Mouse (Mus musculus): ENCODE results near the gene Glipr2.
A peak's percentile ranks its signal among the peaks of the same experiment; 100 is the strongest.

The Glipr2 gene

DNA sequence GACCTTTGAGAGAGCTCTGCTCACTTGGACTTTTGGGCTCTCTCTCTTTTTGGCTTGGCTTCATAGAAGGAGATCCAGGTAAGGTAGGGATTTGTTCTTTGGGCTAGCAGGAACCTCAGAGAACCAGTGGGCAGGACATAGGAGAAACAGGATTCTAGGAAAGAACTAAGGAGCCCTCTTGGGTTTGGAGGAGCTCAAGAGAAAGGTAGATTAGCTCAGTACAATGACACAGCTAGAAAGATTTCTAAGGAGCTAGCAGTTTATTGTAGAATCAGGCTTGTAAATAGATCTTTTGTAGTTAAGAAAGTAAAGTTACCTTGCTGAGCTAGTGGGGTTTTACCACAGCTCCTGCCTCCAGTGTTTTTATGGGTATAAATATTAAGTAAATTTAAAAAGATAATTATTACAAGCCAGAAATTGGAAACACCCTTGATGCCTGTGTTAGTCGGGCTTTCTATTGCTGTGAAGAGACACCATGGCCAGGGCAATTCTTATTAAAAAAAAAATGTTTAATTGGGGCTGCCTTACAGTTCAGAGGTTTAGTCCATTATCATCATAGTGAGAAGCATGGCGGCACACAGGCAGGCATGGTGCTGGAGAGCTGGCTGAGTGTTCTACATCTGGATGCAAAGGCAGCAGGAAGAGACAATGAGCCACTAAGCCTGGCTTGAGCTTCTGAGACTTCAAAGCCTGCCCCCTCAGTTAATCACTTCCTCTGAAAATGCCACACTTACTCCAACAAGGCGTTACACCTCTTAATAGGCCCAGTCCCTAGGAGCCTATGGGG is 47.6 kb downstream of the Glipr2 start:
- DNase-seq (ENCODE audit: low read depth, low spot score), result no peak

DNA sequence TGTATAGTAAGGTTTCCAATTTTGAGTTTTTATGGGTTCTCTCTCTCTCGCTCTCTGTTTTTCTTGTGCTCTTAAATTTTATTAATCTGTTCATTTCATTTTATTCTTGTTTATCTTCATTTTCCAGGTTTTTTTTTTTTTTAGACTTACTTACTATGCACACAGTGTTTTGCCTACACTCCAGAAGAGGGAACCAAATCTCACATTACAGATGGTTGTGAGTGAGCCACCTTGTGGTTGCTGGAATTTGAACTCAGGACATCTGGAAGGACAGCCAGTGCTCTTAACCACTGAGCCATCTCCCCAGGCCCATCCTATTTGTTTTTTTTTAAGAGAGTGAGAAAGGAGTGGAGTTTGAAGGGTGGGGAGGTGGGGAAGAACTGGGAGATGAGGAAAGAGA is 53.0 kb downstream of the Glipr2 start:
- peak; percentile 50 for DNase-seq (ENCODE audit: low read depth, low spot score)

- no peak for DNase-seq (ENCODE audit: low read depth, low spot score)
Observed at GRCm38 (mm10) chr4:44010893-44011292, 53.7 kb downstream of the Glipr2 start.

DNA sequence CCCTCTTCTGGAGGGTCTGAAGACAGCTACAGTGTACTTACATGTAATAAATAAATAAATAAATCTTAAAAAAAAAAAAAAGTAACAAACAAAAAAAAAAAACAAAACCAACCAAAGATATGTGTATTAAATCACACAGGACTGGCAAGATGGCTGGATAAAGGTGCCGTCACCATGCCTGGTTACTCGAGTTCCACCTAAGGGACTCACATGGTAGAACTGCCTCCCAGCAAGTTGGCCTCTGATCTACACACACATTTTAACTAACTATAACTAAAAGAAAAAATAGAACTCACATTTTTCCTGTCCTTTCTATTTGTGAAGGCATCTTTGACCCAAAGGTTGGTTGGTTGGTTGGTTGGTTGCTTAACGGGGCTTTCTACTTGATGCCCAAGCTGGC is 54.6 kb downstream of the Glipr2 start:
- DNase-seq (ENCODE audit: low read depth, low spot score), result peak; percentile 34

DNA sequence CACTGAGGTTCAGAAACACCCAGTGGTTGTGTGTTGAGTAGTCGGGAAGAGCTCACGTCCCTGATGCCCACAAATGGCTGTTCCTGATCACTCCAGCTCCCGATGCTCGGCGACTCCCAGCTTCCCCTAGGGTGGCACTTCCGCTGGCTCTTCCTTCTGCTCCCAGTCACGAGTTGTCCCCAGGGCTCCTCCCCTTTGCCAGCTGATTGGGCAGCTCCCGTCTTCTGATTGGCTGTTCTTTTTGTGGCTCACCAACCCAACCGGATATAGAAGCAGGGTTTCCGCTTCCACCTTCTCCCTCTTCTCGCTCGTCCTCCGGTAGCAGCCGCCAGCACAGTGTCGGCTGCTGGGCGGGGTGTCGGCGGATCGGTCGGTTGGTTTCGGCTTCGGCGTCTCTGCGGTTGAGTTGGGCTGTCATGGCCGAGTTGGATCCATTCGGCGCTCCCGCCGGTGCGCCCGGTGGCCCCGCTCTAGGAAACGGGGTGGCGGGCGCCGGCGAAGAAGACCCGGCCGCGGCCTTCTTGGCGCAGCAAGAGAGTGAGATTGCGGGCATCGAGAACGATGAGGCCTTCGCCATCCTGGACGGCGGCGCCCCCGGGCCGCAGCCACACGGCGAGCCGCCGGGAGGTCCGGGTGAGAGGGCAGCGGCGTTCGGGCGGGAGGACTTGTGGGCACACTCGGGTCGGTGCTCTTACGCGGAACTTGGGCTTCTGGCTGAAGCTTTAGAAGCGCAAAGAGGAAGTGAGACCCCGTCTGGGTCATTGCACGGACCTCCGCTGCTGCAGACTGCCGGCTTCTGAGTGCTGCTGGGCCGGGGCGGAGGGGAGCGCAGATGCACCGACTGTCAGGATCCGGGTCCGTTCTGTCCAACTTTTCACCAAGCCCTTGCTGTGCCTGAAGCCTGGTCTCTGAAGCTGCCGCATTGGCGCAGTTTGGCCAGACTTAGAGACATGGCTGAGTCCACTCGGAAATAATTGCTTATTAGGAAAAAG is 55.5 kb downstream of the Glipr2 start:
- DNase-seq (ENCODE audit: low read depth, low spot score), result peak; percentile 94

DNA sequence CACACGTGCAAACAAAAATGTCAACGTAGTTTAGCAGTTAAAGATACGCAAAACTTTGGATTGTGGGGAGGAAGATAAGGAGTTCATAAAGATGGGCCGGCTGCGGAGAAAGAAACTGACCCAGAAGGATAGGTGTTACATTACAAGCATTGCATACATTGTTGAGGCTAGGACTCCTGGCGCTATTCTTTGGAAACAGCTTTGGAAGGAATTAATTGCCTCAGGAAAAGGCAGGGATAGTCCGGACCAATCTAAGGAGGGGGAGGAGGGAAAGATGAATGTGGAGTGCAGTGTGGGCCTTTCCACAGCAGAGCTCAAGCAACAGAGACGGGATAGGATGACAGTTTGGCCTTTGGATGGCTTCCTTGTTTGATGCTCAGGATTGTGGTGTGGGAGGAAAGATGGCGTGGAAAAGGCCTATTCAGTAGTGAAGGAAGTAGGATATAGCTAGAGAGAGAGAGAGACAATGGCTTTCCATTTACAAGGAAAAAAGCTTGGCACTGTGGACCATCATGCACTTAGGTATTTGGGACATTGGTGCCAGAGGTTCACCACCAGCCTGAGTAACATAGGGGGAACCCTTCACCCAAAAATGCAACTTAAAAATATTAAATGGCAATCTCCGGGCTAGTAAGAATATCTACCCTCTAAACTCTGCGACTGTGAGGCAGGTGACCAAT is 56.3 kb downstream of the Glipr2 start:
- no peak for DNase-seq (ENCODE audit: low read depth, low spot score)

- no peak for DNase-seq (ENCODE audit: low read depth, low spot score)
Observed at GRCm38 (mm10) chr4:44016071-44016470, 58.9 kb downstream of the Glipr2 start.

GRCm38 (mm10) chr4:44016791-44017190 is 59.6 kb downstream of the Glipr2 start:
- no peak for DNase-seq (ENCODE audit: low read depth, low spot score)

DNA sequence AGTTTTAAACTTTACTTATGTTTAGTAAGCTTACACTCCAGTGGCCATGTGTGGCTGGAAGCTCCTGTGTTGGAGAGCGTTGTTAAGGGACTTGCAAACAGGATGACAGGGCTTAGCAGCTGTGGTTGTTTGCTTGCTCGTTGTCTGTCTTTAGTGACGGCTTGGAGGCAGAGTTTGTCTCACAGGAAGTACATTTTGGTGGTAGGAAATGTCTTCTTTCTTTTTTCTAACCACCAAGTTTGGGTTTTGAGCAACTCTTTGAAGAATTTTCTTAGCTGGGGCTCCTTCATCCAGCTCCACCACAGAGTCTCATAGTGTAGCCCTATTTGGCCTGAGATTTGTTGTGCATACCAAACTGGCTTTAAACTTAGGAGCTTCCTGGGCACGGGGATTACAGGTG is 65.1 kb downstream of the Glipr2 start:
- peak; percentile 85 for DNase-seq (ENCODE audit: low read depth, low spot score)

DNA sequence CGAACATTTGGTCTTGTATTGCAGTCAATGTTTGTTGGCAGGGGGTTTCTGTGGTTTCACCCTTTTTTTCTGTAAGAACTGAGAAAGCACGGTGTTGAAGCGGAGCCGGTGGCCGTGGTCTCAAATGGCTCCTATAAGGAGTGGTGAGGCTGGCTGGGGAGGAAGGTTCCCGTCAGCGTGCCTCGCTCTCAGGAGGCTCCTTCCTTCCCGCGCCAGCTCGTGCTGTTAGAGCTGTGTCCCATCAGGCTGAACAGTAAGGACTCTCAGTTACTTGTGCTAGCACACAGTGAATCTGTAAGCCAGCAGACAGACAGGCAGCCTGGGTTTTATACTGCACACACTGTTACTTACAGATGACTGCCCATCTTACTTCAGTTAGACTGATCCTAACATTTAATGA is 65.6 kb downstream of the Glipr2 start:
- DNase-seq (ENCODE audit: low read depth, low spot score), result no peak

GRCm38 (mm10) chr4:44023681-44024080 is 66.5 kb downstream of the Glipr2 start:
- DNase-seq (ENCODE audit: low read depth, low spot score), result no peak

- DNase-seq (ENCODE audit: low read depth, low spot score), result no peak
Observed at GRCm38 (mm10) chr4:44024241-44024640, 67.0 kb downstream of the Glipr2 start.

- no peak for DNase-seq (ENCODE audit: low read depth, low spot score)
Observed at GRCm38 (mm10) chr4:44025570-44025969, 68.4 kb downstream of the Glipr2 start.
